16 mouse cellular contexts compared by ENCODE assay signal in genomic region chr7:98894305-98894704, GRCm38 (mm10). TPM values are rescaled to one million over a fixed set of nuclear protein-coding genes. Genes with fewer than 3 reads are reported as not detected.
DNase-seq lines count a peak whose midpoint lies in the region; ATAC-seq lines count a peak whose summit lies in the region.
"Had no signal": no experiment of that assay in that cellular context is flagged by ENCODE, and none has a peak within 500 bp of the region (broad histone marks: within the 10 kb centered on the region; RNA-seq: fewer than 3 reads in every experiment).

No protein-coding gene starts in this region.

- H3K9me3 ChIP-seq in heart, embryonic 16.5 days (replicated peaks; ENCODE audit: control insufficient read depth, low read length) = no peaks in the 10 kb centered on the region
- no peaks in the 10 kb centered on the region for H3K9me3 ChIP-seq in liver, embryonic 13.5 days (replicated peaks)
- H3K9me3 ChIP-seq in liver, embryonic 11.5 days (ENCODE audit: control insufficient read depth, low read length) = no peaks in the 10 kb centered on the region
- H3K9me3 ChIP-seq in limb, embryonic 15.5 days = no peaks in the 10 kb centered on the region
- no peaks in the 10 kb centered on the region for H3K9me3 ChIP-seq in stomach, embryonic 16.5 days (replicated peaks; ENCODE audit: control insufficient read depth, low read length)
- H3K9me3 ChIP-seq: hindbrain, embryonic 13.5 days; midbrain, embryonic 13.5 days had no signal

- H3K4me2 ChIP-seq in heart, embryonic 16.5 days (ENCODE audit: low read depth, low read length) = no peak overlapping the region
- H3K4me2 ChIP-seq in liver, embryonic 13.5 days = no peak overlapping the region
- H3K4me2 ChIP-seq in liver, embryonic 11.5 days = no peak overlapping the region
- no peak overlapping the region for H3K4me2 ChIP-seq in limb, embryonic 15.5 days
- H3K4me2 ChIP-seq in stomach, embryonic 16.5 days (ENCODE audit: low read depth, low read length) = no peak overlapping the region
- H3K4me2 ChIP-seq: hindbrain, embryonic 13.5 days; midbrain, embryonic 13.5 days had no signal

- DNase-seq in heart, postnatal 25 days (ENCODE audit: low spot score) = no peak
- no peak for DNase-seq in liver, embryonic 13.5 days
- no peak for DNase-seq in liver, embryonic 11.5 days (ENCODE audit: low spot score)
- no peak for DNase-seq in right cerebral cortex, postnatal 4 days
- DNase-seq: adrenal gland, postnatal 36 days; cerebellum, adult 9-10 months; layer of hippocampus, postnatal 36 days; lung, adult 2 months; thymus, adult 2 months had no signal

- H3K36me3 ChIP-seq in heart, embryonic 16.5 days (ENCODE audit: control insufficient read depth, insufficient read depth) = no peaks in the 10 kb centered on the region
- H3K36me3 ChIP-seq in liver, embryonic 13.5 days = peaks cover 7% of the 10 kb centered on the region; the same call in 1 of the 2 replicates
- 0 out of 2 replicates have a peak, but pooled peaks cover 2% of the 10 kb centered on the region for H3K36me3 ChIP-seq in liver, embryonic 11.5 days (ENCODE audit: control insufficient read depth, insufficient read depth, low read length)
- no peaks in the 10 kb centered on the region; the same call in 1 of the 2 replicates for H3K36me3 ChIP-seq in limb, embryonic 15.5 days
- no peaks in the 10 kb centered on the region for H3K36me3 ChIP-seq in stomach, embryonic 16.5 days (ENCODE audit: control insufficient read depth, insufficient read depth, low read length)
- H3K36me3 ChIP-seq: hindbrain, embryonic 13.5 days; midbrain, embryonic 13.5 days had no signal

- ATAC-seq in heart, embryonic 16.5 days (replicated peaks; ENCODE audit: extremely low read depth, insufficient read depth, low FRiP score) = no peak
- peak; percentile 68 for ATAC-seq in liver, embryonic 13.5 days (ENCODE audit: low read depth)
- ATAC-seq in liver, embryonic 11.5 days (replicated peaks; ENCODE audit: low FRiP score) = no peak
- ATAC-seq in limb, embryonic 15.5 days (ENCODE audit: insufficient number of reproducible peaks, low FRiP score, low TSS enrichment, low read depth) = no peak
- no peak for ATAC-seq in stomach, embryonic 16.5 days (ENCODE audit: insufficient read depth, low FRiP score)
- ATAC-seq: intestine, postnatal 0 days; midbrain, embryonic 13.5 days had no signal

- intact Hi-C loops in heart, postnatal 25 days (cut with DNase I) = loop anchor here (5.0 kb wide), 1 partner anchor 58 kb away; no protein-coding TSS in a partner anchor

- H3K4me3 ChIP-seq in heart, embryonic 16.5 days (ENCODE audit: low read length) = no peak overlapping the region
- no peak overlapping the region for H3K4me3 ChIP-seq in liver, embryonic 13.5 days (replicated peaks)
- no peak overlapping the region for H3K4me3 ChIP-seq in liver, embryonic 11.5 days (ENCODE audit: low read depth, low read length)
- no peak overlapping the region for H3K4me3 ChIP-seq in limb, embryonic 15.5 days
- H3K4me3 ChIP-seq in stomach, embryonic 16.5 days (replicated peaks; ENCODE audit: low read length) = no peak overlapping the region
- H3K4me3 ChIP-seq: hindbrain, embryonic 13.5 days; midbrain, embryonic 13.5 days had no signal

- 86% methylated on average over 5 of the region's 5 CpGs for WGBS in heart, embryonic 16.5 days
- WGBS in liver, embryonic 13.5 days (ENCODE audit: insufficient replicate concordance) = 69% methylated on average over 5 of the region's 5 CpGs
- WGBS in liver, embryonic 11.5 days = 78% methylated on average over 5 of the region's 5 CpGs
- WGBS in limb, embryonic 15.5 days = 89% methylated on average over 5 of the region's 5 CpGs
- 82% methylated on average over 5 of the region's 5 CpGs for WGBS in stomach, embryonic 16.5 days

- peak overlapping the region; percentile 50 for H3K27ac ChIP-seq in heart, embryonic 16.5 days (ENCODE audit: low read length)
- no peak overlapping the region for H3K27ac ChIP-seq in liver, embryonic 13.5 days
- no peak overlapping the region for H3K27ac ChIP-seq in liver, embryonic 11.5 days (ENCODE audit: low read depth, low read length)
- H3K27ac ChIP-seq in limb, embryonic 15.5 days = peak overlapping the region; percentile 27; the same call in 1 of the 2 replicates
- H3K27ac ChIP-seq in stomach, embryonic 16.5 days (ENCODE audit: low read length) = peak overlapping the region; percentile 48
- H3K27ac ChIP-seq: hindbrain, embryonic 13.5 days; macrophage; midbrain, embryonic 13.5 days had no signal

- peaks cover 18% of the 10 kb centered on the region for H3K4me1 ChIP-seq in heart, embryonic 16.5 days (ENCODE audit: control insufficient read depth, insufficient read depth, low read length)
- peaks cover 21% of the 10 kb centered on the region for H3K4me1 ChIP-seq in liver, embryonic 13.5 days (replicated peaks)
- peaks cover 21% of the 10 kb centered on the region for H3K4me1 ChIP-seq in liver, embryonic 11.5 days (replicated peaks; ENCODE audit: control insufficient read depth, insufficient read depth, low read length)
- H3K4me1 ChIP-seq in limb, embryonic 15.5 days = peaks cover 52% of the 10 kb centered on the region
- H3K4me1 ChIP-seq in stomach, embryonic 16.5 days (ENCODE audit: control insufficient read depth, insufficient read depth, low read length) = peaks cover 33% of the 10 kb centered on the region

- no peaks in the 10 kb centered on the region for H3K27me3 ChIP-seq in heart, embryonic 16.5 days (ENCODE audit: control insufficient read depth, insufficient read depth, low read length)
- no peaks in the 10 kb centered on the region for H3K27me3 ChIP-seq in liver, embryonic 13.5 days
- H3K27me3 ChIP-seq in liver, embryonic 11.5 days (replicated peaks; ENCODE audit: control insufficient read depth, insufficient read depth, low read length) = no peaks in the 10 kb centered on the region
- no peaks in the 10 kb centered on the region; the same call in 1 of the 2 replicates for H3K27me3 ChIP-seq in limb, embryonic 15.5 days
- H3K27me3 ChIP-seq in stomach, embryonic 16.5 days (ENCODE audit: control insufficient read depth, insufficient read depth, low read length) = no peaks in the 10 kb centered on the region
- H3K27me3 ChIP-seq: hindbrain, embryonic 13.5 days; midbrain, embryonic 13.5 days had no signal

- H3K9ac ChIP-seq in heart, embryonic 16.5 days (ENCODE audit: low read length) = no peak overlapping the region
- no peak overlapping the region for H3K9ac ChIP-seq in liver, embryonic 13.5 days
- no peak overlapping the region for H3K9ac ChIP-seq in liver, embryonic 11.5 days (ENCODE audit: low read depth, low read length)
- H3K9ac ChIP-seq in limb, embryonic 15.5 days = no peak overlapping the region
- no peak overlapping the region for H3K9ac ChIP-seq in stomach, embryonic 16.5 days (ENCODE audit: low read length)
- H3K9ac ChIP-seq: hindbrain, embryonic 13.5 days; midbrain, embryonic 13.5 days had no signal

RNA-seq across cellular contexts. Expression of gene Wnt11, which starts 59.4 kb away (rescaled TPM):
- 7.8 and 9.8 TPM in 2 replicates for polyA plus RNA-seq in heart, embryonic 16.5 days (2015; fragmentation: Nextera tagmentation; extraction: Ambion mirVana)
- total RNA-seq in heart, postnatal 25 days (2021) = 1 to 10 TPM; 4.1 to 4.6 TPM
- 0.84 and 1.1 TPM in 2 replicates for polyA plus RNA-seq in liver, embryonic 13.5 days (2015; fragmentation: Nextera tagmentation; extraction: Ambion mirVana)
- polyA plus RNA-seq in liver, embryonic 11.5 days (2014; fragmentation: Nextera tagmentation; extraction: Ambion mirVana) = 7.5 and 8.0 TPM in 2 replicates
- 23.2 and 29.1 TPM in 2 replicates for polyA plus RNA-seq in limb, embryonic 15.5 days (2015; fragmentation: Nextera tagmentation; extraction: Ambion mirVana)
- polyA plus RNA-seq in stomach, embryonic 16.5 days (2015; fragmentation: Nextera tagmentation; extraction: Ambion mirVana) = 4.7 and 5.8 TPM in 2 replicates
- polyA plus RNA-seq: macrophage had no signal

Comparison
In these comparisons a context has a peak if more than half of its experiments do, and no peak if none do; other contexts are left out.
1. H3K27ac ChIP-seq: peak in heart, embryonic 16.5 days (single experiment), limb, embryonic 15.5 days (single experiment) and stomach, embryonic 16.5 days (single experiment); none in liver, embryonic 13.5 days (single experiment) and liver, embryonic 11.5 days (single experiment).